Mouse (Mus musculus) testis, adult 2 months (tissue): ENCODE data around the gene Srxn1. TPM values are rescaled to one million over a fixed set of nuclear protein-coding genes. Genes with fewer than 3 reads are reported as not detected.

Experiments
- H3K27ac ChIP-seq: fragments of 200-500 bp; 2 replicates; pipeline ENCODE4 v1.5.1; 2012; ENCODE audit warnings: low read depth, low read length; ENCODE audit not compliant: control insufficient read depth, insufficient read depth
- H3K27me3 ChIP-seq: fragments of 200-500 bp; 2 replicates; pipeline ENCODE4 v1.6.1; 2012; ENCODE audit warnings: mild to moderate bottlenecking, low read length, moderate library complexity; ENCODE audit not compliant: control insufficient read depth, insufficient read depth
- H3K36me3 ChIP-seq: fragments of 200-500 bp; 2 replicates; pipeline ENCODE4 v1.6.1; 2012; ENCODE audit warnings: mild to moderate bottlenecking, low read length; ENCODE audit not compliant: control insufficient read depth, insufficient read depth
- H3K4me1 ChIP-seq: fragments of 200-500 bp; 2 replicates; pipeline ENCODE4 v1.6.1; 2012; ENCODE audit warnings: low read length; ENCODE audit not compliant: control insufficient read depth, insufficient read depth
- H3K4me3 ChIP-seq: fragments of 200-500 bp; 2 replicates; pipeline ENCODE4 v1.5.1; 2012; ENCODE audit warnings: low read depth, mild to moderate bottlenecking, low read length, moderate library complexity, mixed read lengths; ENCODE audit not compliant: control insufficient read depth
- CTCF ChIP-seq: fragments of 200-500 bp; IDR thresholded peaks from 2 replicates; pipeline ENCODE4 v1.5.1; 2012; ENCODE audit warnings: low read depth, mild to moderate bottlenecking, inconsistent platforms, low read length, moderate library complexity; ENCODE audit not compliant: control insufficient read depth, insufficient read depth, insufficient replicate concordance
- POLR2A ChIP-seq: fragments of 200-500 bp; IDR thresholded peaks from 2 replicates; pipeline ENCODE4 v1.6.1; 2012; ENCODE audit warnings: low read depth, mild to moderate bottlenecking, inconsistent platforms, low read length, moderate library complexity; ENCODE audit not compliant: control insufficient read depth
- polyA plus RNA-seq: library from polyadenylated mRNA; depleted of rRNA; stranded (reverse); fragments of >200 nt; gene quantifications from 2 replicates; pipeline ENCODE4 v1.2.3, GENCODE M21; 2012

Gene Srxn1
- polyA plus RNA-seq, 1 experiment: 131 TPM

DNA sequence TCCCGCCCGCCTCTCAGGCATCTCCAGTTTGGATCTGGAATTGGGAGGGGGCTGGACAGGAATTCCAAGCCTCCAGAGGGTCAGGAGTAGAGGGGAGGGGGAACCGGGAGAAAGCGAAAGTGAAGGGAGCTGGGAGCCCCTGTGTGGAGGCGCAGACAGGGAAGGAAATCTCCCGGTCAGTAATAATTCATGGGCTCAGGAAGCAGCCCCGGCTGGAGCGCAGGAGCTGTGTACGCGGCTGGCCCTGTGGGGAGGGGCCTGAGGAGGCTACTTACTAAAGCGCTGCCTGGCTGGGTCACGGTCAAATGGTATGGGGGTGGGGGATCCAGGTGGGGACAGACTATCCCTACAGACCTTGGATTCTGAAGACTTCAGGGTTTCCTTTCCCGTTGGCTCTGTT, 36.7 kb downstream of the Srxn1 start:
- Histone ChIP-seq H3K27ac (no peak overlapping the region), H3K36me3 (no peaks in the 10 kb centered on the region), H3K4me1 (peaks cover 21% of the 10 kb centered on the region), H3K4me3 (no peak overlapping the region; the same call in 1 of the 2 replicates), H3K27me3 (no peaks in the 10 kb centered on the region)
- no peak for TF ChIP-seq POLR2A
- no peak for TF ChIP-seq CTCF

DNA sequence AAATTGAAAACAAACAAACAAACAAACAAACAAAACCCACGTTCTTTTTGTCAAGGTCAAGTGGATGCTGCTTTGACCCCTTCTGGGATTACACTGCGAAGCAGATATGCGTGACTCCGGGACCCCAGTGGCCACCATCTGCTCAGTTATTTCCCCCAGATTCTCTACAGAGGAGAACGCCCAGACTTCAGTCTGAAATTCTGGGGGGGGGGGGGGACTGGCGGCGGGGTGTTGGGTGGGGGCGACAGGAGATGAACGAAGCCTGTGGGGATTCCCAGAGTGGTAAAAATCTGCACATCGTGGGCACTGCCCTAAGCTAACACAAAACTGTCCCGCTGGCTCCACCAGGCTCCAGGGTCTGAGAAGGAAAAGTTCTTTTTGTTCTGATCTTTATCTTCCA, 37.3 kb downstream of the Srxn1 start:
- Histone ChIP-seq H3K4me3 (no peak overlapping the region), H3K36me3 (no peaks in the 10 kb centered on the region), H3K27me3 (no peaks in the 10 kb centered on the region), H3K27ac (no peak overlapping the region), H3K4me1 (peaks cover 21% of the 10 kb centered on the region)
- no peak for TF ChIP-seq CTCF
- TF ChIP-seq POLR2A: no peak

DNA sequence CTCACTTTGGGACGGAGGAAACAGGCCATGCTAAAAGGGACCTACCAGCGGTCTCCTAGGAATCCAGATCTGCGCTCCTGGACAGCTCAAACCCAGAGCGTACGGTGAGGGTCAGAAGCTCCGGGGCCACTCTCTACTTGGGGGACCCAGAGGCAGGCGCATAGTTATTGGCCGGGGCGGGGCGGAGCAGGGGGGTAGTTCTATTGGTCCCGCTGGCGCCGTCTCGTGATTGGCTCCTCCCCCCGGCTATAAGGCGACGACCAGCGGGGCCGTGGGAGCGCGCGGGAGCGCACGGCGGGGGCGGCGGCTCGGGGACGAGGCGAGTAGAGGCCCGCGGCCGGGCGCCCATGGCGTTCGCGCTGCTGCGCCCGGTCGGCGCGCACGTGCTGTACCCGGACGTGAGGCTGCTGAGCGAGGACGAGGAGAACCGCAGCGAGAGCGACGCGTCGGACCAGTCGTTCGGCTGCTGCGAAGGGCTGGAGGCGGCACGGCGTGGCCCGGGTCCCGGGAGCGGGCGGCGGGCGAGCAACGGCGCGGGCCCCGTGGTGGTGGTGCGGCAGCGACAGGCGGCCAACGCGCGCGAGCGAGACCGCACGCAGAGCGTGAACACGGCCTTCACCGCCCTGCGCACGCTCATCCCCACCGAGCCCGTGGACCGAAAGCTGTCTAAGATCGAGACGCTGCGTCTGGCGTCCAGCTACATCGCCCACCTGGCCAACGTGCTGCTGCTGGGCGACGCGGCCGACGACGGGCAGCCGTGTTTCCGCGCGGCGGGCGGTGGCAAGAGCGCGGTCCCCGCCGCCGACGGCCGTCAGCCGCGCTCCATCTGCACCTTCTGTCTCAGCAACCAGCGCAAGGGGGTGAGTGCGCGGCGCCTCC, 38.2 kb downstream of the Srxn1 start, which contains the start of gene Tcf15:
Gene Tcf15, plus strand, starts transcription at position 283 of the 879 bp plus-strand sequence.
- no peaks in the 10 kb centered on the region for H3K27me3 ChIP-seq
- no peak for TF ChIP-seq CTCF
- TF ChIP-seq POLR2A: no peak
- peaks cover 21% of the 10 kb centered on the region for H3K4me1 ChIP-seq
- H3K36me3 ChIP-seq: no peaks in the 10 kb centered on the region
- peak within 1 kb of the TSS; percentile 82 for H3K4me3 ChIP-seq
- no peak within 1 kb of the TSS for H3K27ac ChIP-seq

- Histone ChIP-seq H3K27ac (no peak overlapping the region), H3K36me3 (no peaks in the 10 kb centered on the region), H3K27me3 (no peaks in the 10 kb centered on the region), H3K4me1 (peaks cover 21% of the 10 kb centered on the region), H3K4me3 (peak overlapping the region; percentile 82)
- no peak for TF ChIP-seq CTCF
- no peak for TF ChIP-seq POLR2A
Observed at GRCm38 (mm10) chr2:152144158-152144450, 38.8 kb downstream of the Srxn1 start.

- Histone ChIP-seq H3K36me3 (no peaks in the 10 kb centered on the region), H3K27me3 (no peaks in the 10 kb centered on the region), H3K4me3 (no peak overlapping the region), H3K27ac (no peak overlapping the region), H3K4me1 (peaks cover 21% of the 10 kb centered on the region)
- TF ChIP-seq CTCF: no peak
- no peak for TF ChIP-seq POLR2A
Observed at GRCm38 (mm10) chr2:152144501-152144900, 39.2 kb downstream of the Srxn1 start.

DNA sequence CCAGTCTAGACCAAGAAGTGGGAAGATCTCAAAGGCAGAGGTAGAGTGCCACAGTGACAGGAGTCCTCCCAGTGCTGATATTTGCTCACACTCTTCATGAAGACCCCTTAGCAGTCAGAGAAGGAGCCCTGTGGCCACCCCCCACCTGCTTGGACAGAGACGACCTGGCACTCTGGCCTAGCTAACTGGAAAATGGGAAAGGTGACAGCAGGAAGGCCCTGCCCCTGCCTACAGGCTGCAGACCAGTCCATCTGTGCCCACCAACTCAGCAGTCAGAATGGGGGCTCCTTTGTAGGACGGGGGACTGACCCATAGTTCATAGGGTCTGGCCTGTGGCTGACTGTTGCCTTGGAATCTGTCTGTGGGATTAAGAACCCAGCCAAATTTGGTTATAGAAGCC, 40.4 kb downstream of the Srxn1 start:
- H3K27me3 ChIP-seq: no peaks in the 10 kb centered on the region
- TF ChIP-seq POLR2A (no peak), CTCF (no peak)

GRCm38 (mm10) chr2:152147079-152147478, 41.8 kb downstream of the Srxn1 start:
- Histone ChIP-seq H3K4me3 (no peak overlapping the region), H3K27me3 (no peaks in the 10 kb centered on the region), H3K36me3 (no peaks in the 10 kb centered on the region), H3K4me1 (peaks cover 17% of the 10 kb centered on the region), H3K27ac (no peak overlapping the region)
- TF ChIP-seq CTCF (no peak), POLR2A (no peak)

More for the DNA sequence above, 40.4 kb downstream of the Srxn1 start:
- H3K27ac ChIP-seq: no peak overlapping the region
- no peaks in the 10 kb centered on the region for H3K36me3 ChIP-seq
- H3K4me1 ChIP-seq: peaks cover 21% of the 10 kb centered on the region
- H3K4me3 ChIP-seq: no peak overlapping the region

DNA sequence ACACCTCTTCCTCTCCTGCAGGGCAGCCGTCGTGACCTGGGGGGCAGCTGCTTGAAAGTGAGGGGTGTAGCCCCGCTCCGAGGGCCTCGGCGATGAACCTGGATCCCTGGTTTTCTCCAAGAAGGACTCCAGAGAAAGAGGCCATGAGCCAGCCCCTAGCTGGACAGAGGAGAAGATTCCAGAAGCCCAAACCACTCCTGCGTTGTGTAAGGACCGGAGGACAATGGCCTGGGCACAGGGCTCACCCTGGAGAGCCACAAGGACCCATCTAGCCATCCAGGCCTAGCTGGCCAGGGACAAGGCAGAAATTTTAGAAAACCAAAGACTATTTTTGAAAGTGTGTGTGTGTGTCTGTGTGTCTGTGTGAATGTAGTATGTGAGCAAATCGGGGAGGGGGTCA, 43.4 kb downstream of the Srxn1 start:
- Histone ChIP-seq H3K4me1 (peaks cover 8% of the 10 kb centered on the region), H3K36me3 (no peaks in the 10 kb centered on the region), H3K4me3 (no peak overlapping the region), H3K27me3 (no peaks in the 10 kb centered on the region), H3K27ac (no peak overlapping the region)
- TF ChIP-seq POLR2A (no peak), CTCF (no peak)
